Mouse (Mus musculus): Measurements from ENCODE around the gene Arid5b. TPM values are rescaled to one million over a fixed set of nuclear protein-coding genes. Genes with fewer than 3 reads are reported as not detected.

Arid5b gene
- polyA plus RNA-seq, 1 experiment = 2.5 TPM

DNA sequence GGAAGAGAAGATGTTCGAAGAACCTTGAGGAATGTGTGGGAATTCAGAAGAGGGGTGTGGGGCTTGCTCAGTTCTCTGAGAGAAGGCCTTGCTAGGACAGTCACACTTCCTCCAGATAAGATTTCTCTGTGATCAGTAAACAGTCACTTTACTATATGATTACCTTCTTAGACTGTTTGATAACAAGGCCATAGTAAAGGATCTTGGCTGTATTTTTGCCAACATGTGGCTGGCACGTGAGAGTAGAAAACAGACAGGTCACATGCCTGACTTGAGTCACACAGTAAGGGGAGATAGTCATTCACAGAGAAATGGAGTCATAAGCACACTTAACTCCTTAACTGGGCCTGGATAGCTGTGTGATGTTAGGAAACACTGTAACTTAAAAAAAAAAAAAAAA, 151.4 kb downstream of the Arid5b start:
- DNase-seq (ENCODE audit: low read depth, low spot score) = no peak
- WGBS = 20% methylated on average over 2 of the region's 2 CpGs

DNA sequence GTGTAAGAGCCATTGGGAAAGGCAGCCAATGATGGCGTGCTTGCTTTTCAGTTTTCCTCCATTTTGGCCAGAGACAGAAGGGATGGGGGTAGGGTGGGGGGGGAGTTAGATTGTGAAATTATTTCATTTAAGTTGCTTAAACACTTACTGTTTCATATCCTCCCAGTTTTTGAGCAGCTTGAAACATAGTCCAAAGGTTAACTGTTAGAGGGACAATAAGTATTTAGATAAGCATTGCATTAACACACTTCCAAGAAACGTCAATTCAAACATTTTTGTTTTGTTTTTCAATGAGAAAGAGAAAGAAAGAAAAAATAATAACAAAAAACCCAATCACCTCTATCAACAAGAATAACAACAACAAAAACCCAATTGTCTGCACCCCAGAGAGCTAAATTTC, 152.0 kb downstream of the Arid5b start:
- no peak for DNase-seq (ENCODE audit: low read depth, low spot score)

DNA sequence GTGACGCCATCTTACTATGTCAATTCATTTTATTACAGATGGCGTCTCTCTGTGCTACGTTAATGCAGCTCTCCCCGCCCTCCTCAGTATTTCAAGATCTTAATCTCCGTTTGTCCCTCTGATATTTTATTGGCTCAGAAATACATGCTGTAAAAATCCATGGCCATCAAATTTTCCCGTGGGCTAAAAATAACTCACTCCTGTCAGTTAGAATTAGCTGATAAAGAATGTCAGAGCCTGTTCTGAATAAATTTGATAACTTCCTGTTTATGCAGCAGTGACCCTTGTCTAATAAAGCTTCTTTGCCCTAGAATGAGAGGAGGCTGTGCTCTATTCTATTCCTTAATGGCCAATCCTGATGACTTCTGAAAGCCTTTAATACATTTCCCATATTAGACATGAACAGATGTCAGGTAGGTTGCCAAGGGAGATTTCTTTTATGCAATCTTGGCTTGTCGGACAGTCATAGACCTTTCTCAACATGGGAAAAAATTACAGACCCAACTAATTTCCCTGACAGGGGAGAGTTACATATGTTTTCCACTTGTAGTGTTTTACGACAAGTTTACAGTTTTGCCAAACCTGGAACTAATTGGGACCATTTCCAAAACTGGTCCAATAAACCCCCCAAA, 152.5 kb downstream of the Arid5b start:
- no peak for DNase-seq (ENCODE audit: low read depth, low spot score)
- WGBS = 21% methylated on average over 8 of the region's 8 CpGs

More for the DNA sequence above, 152.0 kb downstream of the Arid5b start:
- WGBS = 34% methylated on average over 2 of the region's 2 CpGs

DNA sequence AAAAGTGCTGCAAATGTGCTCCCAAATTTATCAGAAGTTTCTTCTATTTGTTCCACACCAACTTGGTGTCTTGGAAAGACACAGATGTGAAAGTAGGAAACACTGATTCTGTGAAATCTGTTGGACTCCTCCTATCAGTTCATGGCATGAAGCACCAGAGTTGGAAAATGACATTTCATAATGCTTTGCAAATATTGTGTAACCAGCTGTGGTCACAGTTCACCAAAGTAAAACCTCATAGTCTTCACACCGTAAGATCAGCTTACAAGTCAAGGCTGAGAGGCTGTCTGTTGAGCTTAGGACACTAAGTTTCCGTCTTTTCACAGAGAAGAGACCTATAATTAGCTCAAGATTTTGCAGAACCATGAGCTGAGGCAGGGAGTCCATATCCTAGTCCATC, 153.6 kb downstream of the Arid5b start:
- DNase-seq (ENCODE audit: low read depth, low spot score) = no peak
- WGBS = 70% methylated on average over 2 of the region's 2 CpGs

DNA sequence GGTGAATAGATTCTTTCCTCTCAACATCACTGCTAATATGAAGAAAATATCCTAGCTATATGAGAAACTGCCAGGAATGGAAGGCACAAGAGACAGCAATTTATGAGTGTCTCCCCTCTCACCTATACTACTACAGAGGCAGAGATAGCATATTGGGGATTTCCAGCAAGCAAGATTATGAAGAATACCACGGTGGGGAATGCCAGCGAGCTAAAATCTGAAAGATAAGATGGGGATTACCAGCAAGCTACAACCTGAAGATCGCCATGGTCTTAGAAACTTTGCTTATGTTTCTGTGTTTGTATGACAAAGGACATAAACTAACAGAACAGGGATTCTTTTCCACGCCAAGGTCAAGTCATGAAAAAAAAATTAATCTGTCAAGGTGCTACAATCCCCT, 155.1 kb downstream of the Arid5b start:
- no peak for DNase-seq (ENCODE audit: low read depth, low spot score)
- 88% methylated on average over 4 of the region's 4 CpGs for WGBS

DNA sequence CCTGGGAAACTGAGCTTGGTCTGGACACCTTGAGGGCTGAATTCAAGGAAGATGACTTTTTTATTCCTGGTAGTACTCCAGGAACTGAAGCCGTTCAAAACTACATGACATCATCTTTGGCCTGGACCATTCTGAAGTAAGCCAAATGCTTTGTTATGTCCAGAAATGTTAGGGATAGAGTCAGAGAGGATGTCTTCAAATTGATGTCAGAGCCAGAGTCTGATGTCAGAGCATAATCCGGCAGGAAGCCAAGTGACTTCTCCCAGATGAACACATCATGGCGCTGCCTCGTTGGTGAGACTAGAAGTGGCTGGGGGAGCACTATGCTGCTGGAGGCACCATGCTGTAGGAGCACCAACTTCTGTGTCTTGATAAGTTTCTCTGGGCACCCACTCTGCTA, 156.6 kb downstream of the Arid5b start:
- 68% methylated on average over 4 of the region's 4 CpGs for WGBS
- no peak for DNase-seq (ENCODE audit: low read depth, low spot score)

DNA sequence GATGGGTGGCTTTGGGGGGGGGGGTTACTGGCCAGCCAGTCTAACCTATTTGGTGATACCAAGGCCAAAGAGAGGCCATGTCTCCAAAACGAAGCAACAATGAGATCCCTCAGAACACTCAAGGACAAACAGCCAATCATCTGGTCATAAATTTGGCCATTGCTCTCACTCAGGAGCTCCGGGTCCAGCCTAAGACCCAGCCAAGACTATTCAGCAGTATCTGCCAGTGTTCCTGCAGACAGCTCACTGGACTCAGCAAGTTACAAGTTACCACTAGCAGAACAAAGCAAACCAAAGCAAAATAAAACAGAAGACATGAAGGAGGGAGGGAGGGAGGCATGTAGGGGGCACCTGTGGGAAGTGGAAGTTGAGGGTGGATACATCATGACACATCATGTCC, 157.3 kb downstream of the Arid5b start:
- WGBS = 73% methylated on average over 2 of the region's 2 CpGs

DNA sequence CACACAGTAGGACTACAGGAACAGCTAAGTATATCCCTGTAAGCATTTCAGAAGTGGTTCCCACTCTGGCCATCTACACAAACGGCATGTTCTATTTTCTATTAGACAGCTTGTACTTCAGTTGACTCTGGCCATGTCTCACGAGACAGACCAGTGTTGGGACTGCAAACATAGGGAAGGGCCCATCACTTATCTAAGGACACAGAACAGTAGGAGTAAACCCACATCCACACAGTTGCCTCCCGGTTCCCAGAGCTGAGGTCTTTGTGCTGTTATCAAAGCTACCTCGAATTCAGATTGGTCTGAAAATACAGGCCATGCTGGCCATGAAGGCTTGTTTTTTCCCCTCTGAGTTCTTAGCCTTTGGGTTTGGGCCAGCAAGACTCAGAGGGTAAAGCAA, 158.5 kb downstream of the Arid5b start:
- WGBS = 91% methylated on average over 4 of the region's 4 CpGs
- DNase-seq (ENCODE audit: low read depth, low spot score) = no peak

More for the DNA sequence above, 157.3 kb downstream of the Arid5b start:
- no peak for DNase-seq (ENCODE audit: low read depth, low spot score)

DNA sequence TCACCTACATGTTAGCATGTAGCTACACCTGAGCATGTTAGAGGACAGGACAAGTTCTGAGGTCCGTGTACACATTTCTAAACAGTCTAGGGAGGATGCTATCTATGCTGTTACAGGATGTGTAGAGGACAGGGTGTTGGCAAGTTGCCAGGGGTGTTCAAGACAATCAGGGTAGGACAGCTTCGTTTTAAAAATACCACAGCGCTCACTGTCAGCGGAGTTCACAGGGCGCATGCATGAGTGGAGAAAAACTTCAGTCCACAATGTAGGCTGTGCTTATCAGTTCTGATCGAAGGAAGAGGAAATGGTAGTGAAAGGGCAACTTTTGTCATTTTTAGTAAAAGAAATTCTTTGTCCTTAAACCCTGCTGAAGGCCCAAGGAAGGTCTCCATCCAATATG, 159.3 kb downstream of the Arid5b start:
- no peak for DNase-seq (ENCODE audit: low read depth, low spot score)
- 62% methylated on average over 6 of the region's 6 CpGs for WGBS

DNA sequence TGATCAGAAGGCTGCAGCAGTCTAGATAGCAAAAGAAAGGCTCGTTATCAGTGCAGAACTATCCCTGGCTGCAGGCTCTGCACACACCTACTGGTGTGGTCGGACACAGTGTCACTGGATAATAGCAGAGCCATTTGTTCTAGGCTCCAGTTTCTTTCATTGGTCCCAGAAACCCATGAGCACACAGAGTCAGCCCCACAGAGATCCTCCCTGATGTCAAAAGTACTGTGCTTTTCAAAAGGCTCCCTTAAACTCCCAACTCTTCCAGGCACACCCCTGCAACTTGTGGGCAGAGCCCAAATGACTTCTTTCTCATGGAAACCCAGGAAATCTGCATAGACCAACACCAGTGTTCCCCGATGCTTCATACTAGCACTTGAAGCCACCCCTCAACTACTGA, 163.6 kb downstream of the Arid5b start:
- DNase-seq (ENCODE audit: low read depth, low spot score) = no peak
- 97% methylated on average over 3 of the region's 3 CpGs for WGBS

DNA sequence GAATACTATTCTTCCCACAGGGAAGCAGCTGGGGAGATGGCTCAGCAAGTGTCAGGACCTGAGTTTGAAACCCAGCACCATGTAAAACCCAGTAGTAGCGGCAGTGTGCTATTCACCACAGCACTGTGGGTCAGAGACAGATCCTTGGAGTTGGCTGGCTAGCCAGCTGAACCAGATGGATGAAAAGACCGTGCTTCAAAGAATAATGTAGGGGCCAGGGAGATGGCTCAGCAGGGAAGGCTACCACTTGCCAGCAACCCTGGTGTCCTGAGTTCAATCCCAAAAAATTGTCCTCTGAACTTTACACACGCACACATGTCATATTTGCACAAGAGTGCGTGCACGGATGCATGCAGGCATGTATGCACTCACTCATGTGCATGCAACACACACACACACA, 164.9 kb downstream of the Arid5b start:
- 93% methylated on average over 5 of the region's 5 CpGs for WGBS

DNA sequence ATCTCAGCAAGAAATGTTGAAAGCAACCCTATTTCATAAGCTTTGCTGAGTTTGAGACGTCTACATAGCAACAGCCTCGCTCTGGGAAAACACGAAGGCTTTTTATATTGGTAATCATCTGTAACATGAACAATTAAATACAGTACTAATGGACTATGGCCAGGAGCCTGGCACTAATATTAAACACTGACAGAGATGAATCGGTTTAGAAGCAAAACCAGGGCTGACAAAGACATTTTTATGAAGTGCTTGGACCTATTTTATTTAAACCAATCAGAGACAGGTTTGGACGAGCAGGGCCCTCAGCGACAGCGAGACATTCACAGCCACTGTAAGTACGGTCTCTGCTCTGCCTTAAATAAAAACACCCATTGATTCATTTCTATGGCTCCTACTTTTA, 165.6 kb downstream of the Arid5b start:
- 80% methylated on average over 8 of the region's 8 CpGs for WGBS
- DNase-seq (ENCODE audit: low read depth, low spot score) = no peak

More for the DNA sequence above, 164.9 kb downstream of the Arid5b start:
- DNase-seq (ENCODE audit: low read depth, low spot score) = no peak

DNA sequence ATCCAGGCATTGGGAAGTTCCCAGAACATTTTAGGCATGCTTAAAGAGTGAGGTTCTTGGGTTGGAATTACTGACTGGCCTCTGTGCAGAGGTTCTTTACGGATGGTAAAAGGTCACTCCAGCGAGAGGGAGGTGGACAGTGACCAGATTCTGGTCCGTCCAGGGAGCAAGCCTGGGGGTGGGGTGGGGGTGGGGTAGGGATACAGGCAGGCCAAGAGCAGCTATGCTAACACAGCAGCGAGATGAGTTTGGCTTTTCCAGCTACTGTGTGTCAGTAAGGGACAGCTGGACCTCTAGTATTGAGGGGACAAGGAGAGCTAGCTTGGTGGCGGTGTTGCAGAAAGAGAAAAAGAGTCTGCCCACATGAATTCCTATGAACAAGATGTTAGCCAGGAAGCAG, 167.9 kb downstream of the Arid5b start:
- 60% methylated on average over 5 of the region's 5 CpGs for WGBS
- no peak for DNase-seq (ENCODE audit: low read depth, low spot score)

DNA sequence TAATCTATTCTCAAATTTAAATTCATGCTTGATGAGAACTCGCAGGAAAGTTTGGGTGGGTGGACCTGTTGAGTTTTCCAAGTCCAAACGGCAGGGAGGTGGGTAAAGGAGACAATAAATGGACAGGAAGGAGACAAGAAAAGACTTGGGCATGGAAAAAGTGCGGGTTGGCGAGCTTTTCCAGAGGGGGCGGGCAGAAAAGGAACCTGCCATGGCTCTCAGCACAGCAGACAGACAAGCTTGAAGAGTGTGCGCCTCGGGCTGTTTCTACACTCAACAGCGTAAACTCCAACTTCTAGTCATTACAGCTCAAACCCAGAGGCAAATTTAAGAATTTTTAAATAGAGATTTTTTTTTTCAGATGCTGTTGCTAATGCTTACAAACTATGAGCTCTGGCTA, 168.4 kb downstream of the Arid5b start:
- 72% methylated on average over 8 of the region's 8 CpGs for WGBS
- DNase-seq (ENCODE audit: low read depth, low spot score) = no peak

DNA sequence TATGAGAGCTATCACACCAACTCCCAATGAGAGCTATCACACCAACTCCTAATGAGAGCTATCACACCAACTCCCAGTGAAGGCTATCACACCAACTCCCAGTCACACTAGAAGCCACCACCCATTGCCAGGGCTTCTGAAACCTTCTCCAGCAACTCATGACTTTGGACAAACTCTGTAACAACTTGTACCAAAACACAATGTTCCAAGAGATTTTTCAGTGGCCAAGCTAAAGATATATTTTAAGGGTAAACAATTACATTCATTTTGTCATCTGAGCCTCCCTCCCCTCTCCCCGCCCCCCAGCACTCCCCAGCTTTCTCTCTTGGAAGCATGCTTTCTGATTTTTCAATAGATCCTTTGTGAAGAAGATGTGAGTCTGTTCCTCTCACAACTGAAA, 168.9 kb downstream of the Arid5b start:
- WGBS = 95% methylated on average over 1 of the region's 1 CpGs
- no peak for DNase-seq (ENCODE audit: low read depth, low spot score)

DNA sequence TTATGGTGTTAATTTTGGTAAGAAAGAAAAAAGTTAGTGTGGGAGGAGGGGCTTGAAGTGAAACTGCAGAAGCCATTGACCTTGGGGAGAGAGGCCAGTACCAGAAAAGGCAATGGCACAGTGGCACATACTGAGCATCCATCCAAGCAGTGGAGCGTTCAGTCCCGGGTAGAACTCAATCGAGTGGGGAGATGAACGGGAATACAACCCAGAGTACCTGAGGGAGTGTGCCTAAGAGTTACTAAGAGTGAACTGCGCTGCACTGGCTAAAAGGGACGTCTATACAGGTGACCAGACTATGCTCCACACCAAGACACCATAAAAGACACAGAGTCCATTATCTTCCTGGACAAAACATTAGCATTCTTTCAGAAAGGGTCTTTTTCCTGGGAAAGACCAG, 170.8 kb downstream of the Arid5b start:
- no peak for DNase-seq (ENCODE audit: low read depth, low spot score)
- 91% methylated on average over 6 of the region's 6 CpGs for WGBS

DNA sequence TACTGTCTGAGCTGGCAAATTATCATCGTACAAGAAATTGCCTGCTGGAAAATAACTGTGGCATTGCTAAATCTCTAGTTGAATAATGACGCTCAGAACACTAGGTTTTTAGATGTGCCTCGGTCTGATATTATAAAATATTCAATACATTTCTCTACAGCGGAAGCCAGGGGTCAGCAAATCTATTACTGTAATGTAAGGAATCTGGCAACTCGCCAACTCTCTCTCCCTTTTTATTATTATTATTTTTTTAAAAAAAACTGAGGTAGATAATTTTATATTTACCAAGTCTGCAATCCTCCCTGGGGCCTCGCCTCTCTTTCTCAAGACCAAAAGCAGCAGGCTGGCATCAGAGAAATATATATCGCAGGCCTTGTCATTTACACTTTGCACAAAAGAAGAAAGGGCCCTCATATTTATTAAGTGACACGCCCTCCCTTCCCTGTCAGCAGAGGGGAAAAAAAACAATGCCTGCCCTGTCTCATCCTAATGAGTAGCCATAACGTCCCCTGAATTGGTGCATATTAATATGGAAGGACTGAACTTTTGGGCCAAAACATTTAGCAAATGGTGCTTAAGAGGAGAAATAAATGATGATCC, 172.1 kb downstream of the Arid5b start:
- 77% methylated on average over 9 of the region's 9 CpGs for WGBS
- no peak for DNase-seq (ENCODE audit: low read depth, low spot score)

DNA sequence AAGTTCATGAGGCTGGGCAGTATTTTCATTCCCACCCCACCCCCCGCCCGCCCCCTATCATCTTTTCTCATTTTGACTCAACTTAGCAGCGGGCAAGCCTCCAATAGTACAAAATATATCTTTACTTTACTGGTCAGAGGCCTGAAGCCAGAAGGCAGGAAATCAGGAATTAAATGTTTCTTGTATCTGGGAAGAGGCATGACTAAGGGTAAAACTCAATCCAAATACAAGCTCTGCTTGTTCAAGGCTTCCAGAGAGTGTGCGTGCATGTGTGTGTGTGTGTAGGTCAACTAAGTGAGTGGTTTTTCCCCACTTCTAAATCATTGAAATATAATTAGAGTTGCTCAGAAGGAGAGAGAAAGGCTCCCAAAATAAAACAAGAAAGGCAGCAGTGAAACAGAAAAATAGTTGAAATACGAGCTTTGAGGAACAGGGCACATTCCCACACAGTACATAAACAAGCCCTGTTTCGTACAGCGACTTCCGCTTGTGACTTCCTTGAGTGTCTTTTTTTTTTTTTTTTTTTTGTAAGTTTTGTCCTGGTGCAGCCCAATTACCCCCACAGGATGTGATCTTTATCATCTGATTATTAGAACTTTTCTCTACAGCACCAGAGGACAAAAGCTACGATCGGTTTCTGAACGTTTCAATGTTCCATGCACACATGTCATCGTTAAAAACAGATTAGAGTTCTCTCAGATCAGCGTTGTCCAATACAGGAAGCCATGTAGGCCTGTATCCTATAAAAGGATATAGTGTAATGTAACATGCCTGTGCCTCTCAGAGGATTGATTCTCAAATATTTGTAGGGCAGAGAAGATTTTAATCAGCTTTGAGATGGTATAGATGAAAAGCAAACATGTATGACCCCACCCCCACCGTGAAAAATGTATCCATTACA, 173.4 kb downstream of the Arid5b start:
- no peak for DNase-seq (ENCODE audit: low read depth, low spot score)
- WGBS = 56% methylated on average over 14 of the region's 14 CpGs

DNA sequence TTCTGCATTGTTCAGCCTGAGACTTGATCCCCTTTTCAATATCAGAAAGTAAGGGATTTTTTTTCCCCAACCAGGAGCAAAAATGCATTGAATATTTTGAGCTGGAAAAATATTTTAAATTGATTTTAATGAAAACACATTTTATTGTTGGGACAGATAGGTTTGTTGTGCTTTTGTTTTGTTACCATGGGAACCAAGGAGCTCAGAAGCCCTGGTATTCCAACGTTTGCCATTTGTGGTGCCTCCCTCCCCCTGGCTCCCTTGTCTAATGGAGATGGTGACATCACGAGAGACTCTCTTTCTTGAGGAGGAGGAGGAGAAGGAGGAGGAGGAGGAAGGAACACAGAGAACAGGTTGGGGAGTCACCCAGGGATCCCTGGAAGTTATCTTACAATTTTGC, 174.1 kb downstream of the Arid5b start:
- WGBS = 8% methylated on average over 2 of the region's 2 CpGs
- no peak for DNase-seq (ENCODE audit: low read depth, low spot score)

DNA sequence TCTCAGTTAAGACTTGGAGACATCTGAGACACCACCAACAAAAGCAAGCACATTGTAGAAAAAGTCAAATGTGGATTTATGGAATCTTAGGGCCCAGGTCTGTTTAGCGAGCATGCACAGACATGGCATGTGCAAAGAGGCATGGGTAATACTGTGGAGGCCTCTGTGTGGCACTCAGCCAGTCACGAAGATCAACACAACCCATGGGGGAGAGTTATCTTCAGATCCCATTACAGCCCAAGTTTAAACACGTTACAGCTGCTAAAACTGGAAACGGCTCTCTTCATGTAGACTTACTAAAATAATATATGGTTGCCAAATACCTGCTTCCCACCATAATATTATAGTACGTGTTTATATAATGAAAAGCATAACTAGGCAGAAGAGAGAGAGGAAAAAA, 174.6 kb downstream of the Arid5b start:
- WGBS = 62% methylated on average over 5 of the region's 5 CpGs
- DNase-seq (ENCODE audit: low read depth, low spot score) = no peak

All from large intestine, adult 2 months (tissue).